Mouse (Mus musculus) mammary gland, adult 2 months (tissue): Measurements from ENCODE around the gene Vmn1r185. TPM values are rescaled to one million over a fixed set of nuclear protein-coding genes. Genes with fewer than 3 reads are reported as not detected.

Experiments used
- polyA plus RNA-seq: library from polyadenylated mRNA; depleted of rRNA; stranded (reverse); fragments of >200 nt; gene quantifications from 2 replicates; pipeline ENCODE4 v1.2.3, GENCODE M21; 2012; ENCODE audit warnings: low replicate concordance; rRNA removed

Vmn1r185 gene
- not detected in 2 replicates for polyA plus RNA-seq

DNA sequence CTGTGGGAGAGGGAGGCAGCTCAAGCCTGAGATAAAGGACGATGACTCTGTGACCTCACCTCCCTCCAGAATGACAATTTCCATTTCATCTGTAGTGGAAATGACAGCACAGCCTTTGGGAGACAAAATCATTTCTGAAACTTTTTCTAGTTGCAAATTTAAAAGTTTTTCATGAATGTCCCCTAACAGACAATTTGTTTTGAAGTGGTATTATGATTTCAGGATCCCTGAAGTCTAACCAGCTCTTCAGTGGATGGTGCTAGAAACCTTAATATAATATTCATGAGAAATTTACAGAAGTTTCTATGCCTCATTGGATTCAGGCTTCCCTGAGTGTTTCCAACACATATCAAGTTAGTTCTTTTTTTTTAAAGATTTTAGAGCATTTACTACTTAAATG is at the start of gene Vmn1r185:
Vmn1r185 (minus strand) TSS at position 101 of the 400 bp plus-strand sequence.

Other genes starting within 250 kb of the Vmn1r185 start
- gene Nlrp9c, start 214.8 kb downstream of the Vmn1r185 start, polyA plus RNA-seq, result not detected in 2 replicates
- not detected in 2 replicates for gene Nlrp4a, start 183.4 kb downstream of the Vmn1r185 start, polyA plus RNA-seq
- gene Nlrp9a, start 83.4 kb downstream of the Vmn1r185 start, polyA plus RNA-seq, result not detected in 2 replicates
- 0.11 TPM in 1 of 2 replicates, not detected in the other for gene Cyp2b23, start 68.0 kb upstream of the Vmn1r185 start, polyA plus RNA-seq
- 0.10 and 7.0 TPM in 2 replicates for gene Cyp2b19, start 138.7 kb upstream of the Vmn1r185 start, polyA plus RNA-seq
- 6.1 TPM in 1 of 2 replicates, not detected in the other for gene Cyp2g1, start 190.4 kb upstream of the Vmn1r185 start, polyA plus RNA-seq
- gene Cyp2a5, start 216.8 kb upstream of the Vmn1r185 start, polyA plus RNA-seq, result 0.10 and 2.1 TPM in 2 replicates